Mouse (Mus musculus): ENCODE measurements around the gene Cd79a. TPM values are rescaled to one million over a fixed set of nuclear protein-coding genes. Genes with fewer than 3 reads are reported as not detected.
A peak's percentile ranks its signal among the peaks of the same experiment; 100 is the strongest.

Cd79a gene
- under 1 TPM in 1 of 2 experiments, not detected in 1; 0.55 TPM for total RNA-seq (2021)
- long read RNA-seq, experiment 1, result 0 reads
- long read RNA-seq, experiment 2, partial matches to known transcripts, result 1 of 1 reads
- long read RNA-seq, experiment 2, other reads (novel, unspliced or antisense), result 0 of 1 reads

- intact Hi-C loops (cut with DNase I), result no loop called here
These were observed at the start of gene Cd79a for GRCm38 (mm10) chr7:24897224-24897623. TSS of gene Cd79a (plus strand) at chr7:24897381.

GRCm38 (mm10) chr7:24850162-24850561 lies 47.0 kb upstream of the Cd79a start:
- intact Hi-C loops (cut with DNase I), result no loop called here
- DNase-seq (ENCODE audit: low spot score in 2 of 2), result peak; percentile 62 to 82

More at GRCm38 (mm10) chr7:24897224-24897623, at the start of gene Cd79a:
- DNase-seq (ENCODE audit: low spot score in 2 of 2), result no peak

GRCm38 (mm10) chr7:24850899-24851303 lies 46.3 kb upstream of the Cd79a start:
- intact Hi-C loops (cut with DNase I), result no loop called here
- no peak for DNase-seq (ENCODE audit: low spot score in 2 of 2)

- intact Hi-C loops (cut with DNase I), result no loop called here
- no peak for DNase-seq (ENCODE audit: low spot score in 2 of 2)
These were observed 45.4 kb upstream of the Cd79a start for GRCm38 (mm10) chr7:24851596-24852325.

- DNase-seq (ENCODE audit: low spot score in 2 of 2), result no peak
- intact Hi-C loops (cut with DNase I), result no loop called here
These were observed 44.5 kb upstream of the Cd79a start for GRCm38 (mm10) chr7:24852557-24853232.

- intact Hi-C loops (cut with DNase I), result no loop called here
- no peak for DNase-seq (ENCODE audit: low spot score in 2 of 2)
These were observed 44.0 kb upstream of the Cd79a start for GRCm38 (mm10) chr7:24853233-24853563.

- intact Hi-C loops (cut with DNase I), result no loop called here
- DNase-seq (ENCODE audit: low spot score in 2 of 2), result no peak
These were observed 43.5 kb upstream of the Cd79a start for GRCm38 (mm10) chr7:24853695-24854094.

- intact Hi-C loops (cut with DNase I), result no loop called here
- DNase-seq (ENCODE audit: low spot score in 2 of 2), result no peak
These were observed 40.6 kb upstream of the Cd79a start for GRCm38 (mm10) chr7:24856460-24857120.

- no peak for DNase-seq (ENCODE audit: low spot score in 2 of 2)
- intact Hi-C loops (cut with DNase I), result no loop called here
These were observed 37.9 kb upstream of the Cd79a start for GRCm38 (mm10) chr7:24859234-24859633.

GRCm38 (mm10) chr7:24861913-24862312 lies 35.3 kb upstream of the Cd79a start, which contains the start of gene Gm9844:
TSS of gene Gm9844 (plus strand) at chr7:24862213.
- no peak for DNase-seq (ENCODE audit: low spot score in 2 of 2)
- intact Hi-C loops (cut with DNase I), result no loop called here

GRCm38 (mm10) chr7:24862853-24863252 lies 34.3 kb upstream of the Cd79a start:
- DNase-seq (ENCODE audit: low spot score in 2 of 2), result no peak
- intact Hi-C loops (cut with DNase I), result no loop called here

- intact Hi-C loops (cut with DNase I), result no loop called here
These were observed 33.0 kb upstream of the Cd79a start for GRCm38 (mm10) chr7:24864156-24864555.

GRCm38 (mm10) chr7:24869080-24869479 lies 28.1 kb upstream of the Cd79a start:
- intact Hi-C loops (cut with DNase I), result no loop called here
- no peak for DNase-seq (ENCODE audit: low spot score in 2 of 2)

More at GRCm38 (mm10) chr7:24864156-24864555, 33.0 kb upstream of the Cd79a start:
- DNase-seq (ENCODE audit: low spot score in 2 of 2), result no peak

GRCm38 (mm10) chr7:24869532-24870165 lies 27.5 kb upstream of the Cd79a start, which contains the start of the genes Lypd4 and Dmrtc2:
TSS of gene Lypd4 (minus strand) at chr7:24869941.
TSS of gene Dmrtc2 (plus strand) at chr7:24870057.
- no peak for DNase-seq (ENCODE audit: low spot score in 2 of 2)
- intact Hi-C loops (cut with DNase I), result no loop called here

GRCm38 (mm10) chr7:24877588-24877987 lies 19.6 kb upstream of the Cd79a start:
- intact Hi-C loops (cut with DNase I), result no loop called here
- DNase-seq (ENCODE audit: low spot score in 2 of 2), result no peak

- intact Hi-C loops (cut with DNase I), result no loop called here
- no peak for DNase-seq (ENCODE audit: low spot score in 2 of 2)
These were observed 17.6 kb upstream of the Cd79a start for GRCm38 (mm10) chr7:24879620-24880019.

GRCm38 (mm10) chr7:24882416-24883199 lies 14.6 kb upstream of the Cd79a start:
- intact Hi-C loops (cut with DNase I), result no loop called here
- no peak for DNase-seq (ENCODE audit: low spot score in 2 of 2)

- intact Hi-C loops (cut with DNase I), result no loop called here
- peak; percentile 98 to 99 for DNase-seq (ENCODE audit: low spot score in 2 of 2)
These were observed 13.1 kb upstream of the Cd79a start, which contains the start of gene Rps19 for GRCm38 (mm10) chr7:24883896-24884692. TSS of gene Rps19 (plus strand) at chr7:24884371.
